Mouse (Mus musculus): Measurements from ENCODE around the gene BC004004. TPM values are rescaled to one million over a fixed set of nuclear protein-coding genes. Genes with fewer than 3 reads are reported as not detected.

BC004004 gene
- total and polyA plus RNA-seq, 3 experiments, result 81.8 to 86.3 TPM; not detected in 1

GRCm38 (mm10) chr17:29312082-29312481 lies 43.5 kb downstream of the BC004004 start:
- Histone ChIP-seq H3K4me3 (ENCODE audit: control insufficient read depth in 1 of 2, insufficient read depth in 1 of 2, low read depth in 2 of 2, low read length in 2 of 2) (no peak overlapping the region), H3K9ac (ENCODE audit: control insufficient read depth, low read depth, low read length, poor library complexity, severe bottlenecking) (no peak overlapping the region), H3K27me3 (ENCODE audit: control insufficient read depth in 1 of 2, insufficient read depth in 2 of 2, low read length in 2 of 2) (no peaks in the 10 kb centered on the region), H3K36me3 (ENCODE audit: control insufficient read depth in 1 of 2, insufficient read depth in 2 of 2, low read length in 2 of 2) (no peaks in the 10 kb centered on the region), H3K4me1 (ENCODE audit: control insufficient read depth in 1 of 2, insufficient read depth in 2 of 2, low read length in 2 of 2) (no peaks in the 10 kb centered on the region), H3K9me3 (replicated peaks; ENCODE audit: insufficient read depth, low read length) (no peaks in the 10 kb centered on the region), H3K27ac (ENCODE audit: control insufficient read depth, low read depth, low read length) (no peak overlapping the region), H3K79me2 (ENCODE audit: control insufficient read depth, insufficient read depth, low read length, poor library complexity) (no peaks in the 10 kb centered on the region)
- no peak for DNase-seq (ENCODE audit: low read depth, low spot score)
- TF ChIP-seq BHLHE40 (IDR thresholded peaks at IDR 0.05; ENCODE audit: borderline replicate concordance, low read depth, low read length), result no peak
- TF ChIP-seq UBTF (IDR thresholded peaks at IDR 0.05; ENCODE audit: borderline replicate concordance, insufficient read depth, low read depth, low read length), result no peak
- TF ChIP-seq USF2 (IDR thresholded peaks at IDR 0.05; ENCODE audit: borderline replicate concordance in 1 of 2, insufficient read depth in 1 of 2, low read depth in 1 of 2, low read length in 2 of 2), result no peak
- TF ChIP-seq POLR2AphosphoS5 (IDR thresholded peaks at IDR 0.05; ENCODE audit: borderline replicate concordance, low read depth, low read length), result no peak
- no peak for TF ChIP-seq MAFK (IDR thresholded peaks at IDR 0.05; ENCODE audit: borderline replicate concordance, low read depth, low read length)
- TF ChIP-seq ZMIZ1 (IDR thresholded peaks at IDR 0.05; ENCODE audit: low read depth, low read length), result no peak
- TF ChIP-seq TCF12 (IDR thresholded peaks at IDR 0.05; ENCODE audit: low read depth, low read length), result no peak
- no peak for TF ChIP-seq ELF1 (IDR thresholded peaks at IDR 0.05; ENCODE audit: low read depth, low read length)
- no peak for TF ChIP-seq KAT2A (conservative IDR thresholded peaks at IDR 0.05; ENCODE audit: low read depth, low read length)
- no peak for TF ChIP-seq NRF1 (IDR thresholded peaks at IDR 0.05; ENCODE audit: insufficient read depth, low read depth, low read length, poor library complexity, severe bottlenecking)
- no peak for TF ChIP-seq EP300 (IDR thresholded peaks at IDR 0.05; ENCODE audit: low read depth in 1 of 2, low read length in 2 of 2)
- no peak for TF ChIP-seq RCOR1 (IDR thresholded peaks at IDR 0.05; ENCODE audit: low read depth, low read length)
- no peak for TF ChIP-seq MYC (IDR thresholded peaks at IDR 0.05; ENCODE audit: low read depth, low read length)

- H3K27me3 ChIP-seq (ENCODE audit: control insufficient read depth in 1 of 2, insufficient read depth in 2 of 2, low read length in 2 of 2), result no peaks in the 10 kb centered on the region
- no peak overlapping the region for H3K4me3 ChIP-seq (ENCODE audit: control insufficient read depth in 1 of 2, insufficient read depth in 1 of 2, low read depth in 2 of 2, low read length in 2 of 2)
- no peak for TF ChIP-seq CHD1 (IDR thresholded peaks at IDR 0.05; ENCODE audit: low read depth, low read length)
- no peak for TF ChIP-seq BHLHE40 (IDR thresholded peaks at IDR 0.05; ENCODE audit: borderline replicate concordance, low read depth, low read length)
- TF ChIP-seq JUND (IDR thresholded peaks at IDR 0.05; ENCODE audit: low read depth, low read length), result no peak
- TF ChIP-seq USF1 (IDR thresholded peaks at IDR 0.05; ENCODE audit: low read depth, low read length), result no peak
- TF ChIP-seq SMC3 (IDR thresholded peaks at IDR 0.05; ENCODE audit: low read depth, low read length), result peak; percentile 57
- TF ChIP-seq ELF1 (IDR thresholded peaks at IDR 0.05; ENCODE audit: low read depth, low read length), result no peak
- no peak for TF ChIP-seq MAX (IDR thresholded peaks at IDR 0.05; ENCODE audit: low read length)
- TF ChIP-seq EP300 (IDR thresholded peaks at IDR 0.05; ENCODE audit: low read depth in 1 of 2, low read length in 2 of 2), result no peak
- TF ChIP-seq MYB (IDR thresholded peaks at IDR 0.05; ENCODE audit: low read depth, low read length), result no peak
- no peak for TF ChIP-seq TAL1 (IDR thresholded peaks at IDR 0.05; ENCODE audit: low read length)
- no peak for TF ChIP-seq NELFE (IDR thresholded peaks at IDR 0.05; ENCODE audit: low read depth, low read length)
- TF ChIP-seq CTCF (IDR thresholded peaks at IDR 0.05 in 2 of 3, conservative IDR thresholded peaks at IDR 0.05 in 1 of 3; ENCODE audit: control insufficient read depth in 1 of 3, insufficient read depth in 1 of 3, low read depth in 2 of 3, low read length in 3 of 3, poor library complexity in 1 of 3, severe bottlenecking in 1 of 3), result peak; percentile 38 to 69 (median 39); a peak in 5 of 6 replicates
- no peak for TF ChIP-seq MEF2A (IDR thresholded peaks at IDR 0.05; ENCODE audit: extremely low read depth, insufficient replicate concordance, low read depth, low read length, poor library complexity, severe bottlenecking)
- TF ChIP-seq POLR2AphosphoS5 (IDR thresholded peaks at IDR 0.05; ENCODE audit: borderline replicate concordance, low read depth, low read length), result no peak
- TF ChIP-seq ZKSCAN1 (IDR thresholded peaks at IDR 0.05; ENCODE audit: low read depth, low read length), result no peak
- TF ChIP-seq RAD21 (IDR thresholded peaks at IDR 0.05; ENCODE audit: low read depth, low read length), result peak; percentile 41
- no peak for TF ChIP-seq HCFC1 (IDR thresholded peaks at IDR 0.05; ENCODE audit: low read depth, low read length)
- TF ChIP-seq UBTF (IDR thresholded peaks at IDR 0.05; ENCODE audit: borderline replicate concordance, insufficient read depth, low read depth, low read length), result no peak
- TF ChIP-seq GATA1 (IDR thresholded peaks at IDR 0.05; ENCODE audit: low read depth, low read length), result no peak
- TF ChIP-seq RCOR1 (IDR thresholded peaks at IDR 0.05; ENCODE audit: low read depth, low read length), result no peak
- TF ChIP-seq MYC (IDR thresholded peaks at IDR 0.05; ENCODE audit: low read depth, low read length), result peak; percentile 59; the same call in 1 of the 2 replicates
- TF ChIP-seq TBP (IDR thresholded peaks at IDR 0.05; ENCODE audit: low read depth, low read length), result no peak
- 0 out of 4 replicates have a peak, but pooled peaks cover 0 to 4% of the 10 kb centered on the region in 2 experiments for H3K4me1 ChIP-seq (ENCODE audit: control insufficient read depth in 1 of 2, insufficient read depth in 2 of 2, low read length in 2 of 2)
- no peaks in the 10 kb centered on the region for H3K9me3 ChIP-seq (replicated peaks; ENCODE audit: insufficient read depth, low read length)
- no peak overlapping the region for H3K27ac ChIP-seq (ENCODE audit: control insufficient read depth, low read depth, low read length)
- peak; percentile 78 for DNase-seq (ENCODE audit: low read depth, low spot score)
- H3K79me2 ChIP-seq (ENCODE audit: control insufficient read depth, insufficient read depth, low read length, poor library complexity), result no peaks in the 10 kb centered on the region
- peaks cover 0 to under 1% of the 10 kb centered on the region in 2 experiments; a peak in 1 of 4 replicates for H3K36me3 ChIP-seq (ENCODE audit: control insufficient read depth in 1 of 2, insufficient read depth in 2 of 2, low read length in 2 of 2)
- no peak overlapping the region for H3K9ac ChIP-seq (ENCODE audit: control insufficient read depth, low read depth, low read length, poor library complexity, severe bottlenecking)
Measured at GRCm38 (mm10) chr17:29313300-29313699, 44.7 kb downstream of the BC004004 start.

Data from MEL (cell line).